Mouse (Mus musculus) cortical plate, adult 2 months (tissue): ENCODE measurements around the gene C2cd3.

Source experiments
- CTCF ChIP-seq: fragments of 200-500 bp; IDR thresholded peaks from 2 replicates; pipeline ENCODE4 v1.5.1; 2011; ENCODE audit warnings: mild to moderate bottlenecking, control low read depth, low read length; ENCODE audit not compliant: insufficient read depth; ENCODE audit errors: extremely low read depth
- POLR2A ChIP-seq: fragments of 200-500 bp; IDR thresholded peaks from 2 replicates; pipeline ENCODE4 v1.6.1; 2011; ENCODE audit warnings: mild to moderate bottlenecking, low read length, control low read depth; ENCODE audit not compliant: insufficient read depth; ENCODE audit errors: extremely low read depth

DNA sequence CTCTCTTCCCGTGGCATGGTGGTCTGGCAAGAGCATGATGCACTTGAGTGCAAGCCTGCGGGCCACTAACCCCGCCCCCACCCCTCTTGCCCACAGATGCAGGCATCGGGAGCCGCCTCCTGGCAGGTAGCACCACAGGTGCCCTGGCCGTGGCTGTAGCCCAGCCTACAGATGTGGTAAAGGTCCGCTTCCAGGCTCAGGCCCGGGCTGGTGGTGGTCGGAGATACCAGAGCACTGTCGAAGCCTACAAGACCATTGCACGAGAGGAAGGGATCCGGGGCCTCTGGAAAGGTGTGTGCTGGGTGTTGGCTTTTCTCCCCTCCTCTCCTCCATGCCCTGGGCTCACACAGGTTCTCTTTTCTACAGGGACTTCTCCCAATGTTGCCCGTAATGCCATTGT is 125.9 kb downstream of the C2cd3 start:
- no peak for TF ChIP-seq POLR2A
- TF ChIP-seq CTCF, result no peak
